Mouse (Mus musculus): ENCODE data around the gene Vasp.

GRCm38 (mm10) chr7:19226817-19227797 is 44.5 kb downstream of the Vasp start:
- TF ChIP-seq ZC3H11A (IDR thresholded peaks at IDR 0.05; ENCODE audit: borderline replicate concordance, low read depth, low read length), result no peak
- no peak for TF ChIP-seq ZNF384 (IDR thresholded peaks at IDR 0.05; ENCODE audit: low read depth, low read length)
- TF ChIP-seq MAFK (IDR thresholded peaks at IDR 0.05; ENCODE audit: insufficient read depth, low read depth, low read length), result no peak

Measured in ES-E14 (cell line).